Mouse (Mus musculus): Measurements from ENCODE around the gene Fam186a.

Gene Fam186a

DNA sequence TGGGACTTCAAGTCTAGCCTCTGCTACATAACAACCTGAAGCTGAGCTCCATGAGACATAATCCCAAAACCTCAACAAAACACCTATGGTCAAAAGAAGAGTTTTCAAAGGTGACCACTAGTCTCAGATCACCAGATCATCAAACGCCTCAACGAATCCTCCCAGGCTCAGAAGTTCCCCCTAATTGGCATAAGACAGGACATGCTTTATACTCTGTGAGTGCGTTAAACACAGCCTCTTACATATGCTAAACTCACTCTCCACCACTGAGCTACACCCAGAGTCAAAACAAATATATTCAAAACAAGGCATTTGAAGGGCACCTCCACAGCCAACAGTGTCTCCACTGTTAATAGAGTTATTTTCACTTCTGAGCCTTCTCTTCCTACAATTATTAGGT, 94.3 kb downstream of the Fam186a start:
- no peak for ATAC-seq (ENCODE audit: low TSS enrichment)
